Mouse (Mus musculus): ENCODE data around the gene Retreg1. TPM values are rescaled to one million over a fixed set of nuclear protein-coding genes. Genes with fewer than 3 reads are reported as not detected.

The Retreg1 gene
- polyA plus RNA-seq, 1 experiment: 32.8 TPM

- Histone ChIP-seq H3K36me3 (ENCODE audit: control insufficient read depth, insufficient read depth) (no peaks in the 10 kb centered on the region), H3K79me2 (ENCODE audit: control insufficient read depth, insufficient read depth) (peaks cover 42% of the 10 kb centered on the region), H3K4me3 (no peak overlapping the region), H3K27me3 (ENCODE audit: control insufficient read depth, insufficient read depth, insufficient read length) (no peaks in the 10 kb centered on the region), H3K4me2 (ENCODE audit: low read depth) (peak overlapping the region; percentile 65), H3ac (ENCODE audit: control insufficient read depth, insufficient read length) (no peak overlapping the region)
- TF ChIP-seq E2F4 (IDR thresholded peaks at IDR 0.05; ENCODE audit: insufficient read depth) (no peak), MAX (IDR thresholded peaks at IDR 0.05; ENCODE audit: low read depth) (peak; percentile 82), SRF (IDR thresholded peaks at IDR 0.05; ENCODE audit: control insufficient read depth, insufficient read length, low read depth) (no peak), TCF3 (IDR thresholded peaks at IDR 0.05; ENCODE audit: insufficient read length, low read depth) (peak; percentile 49), MYOG (IDR thresholded peaks at IDR 0.05; ENCODE audit: control insufficient read depth in 1 of 3, insufficient read depth in 1 of 3, insufficient read length in 2 of 3, low read depth in 2 of 3) (peak in 2 of 3 experiments; percentile 83 to 99), MYOD1 (IDR thresholded peaks at IDR 0.05; ENCODE audit: control insufficient read depth in 1 of 3, insufficient read length in 2 of 3, low read depth in 2 of 3) (peak; percentile 89 to 96 (median 93)), POLR2AphosphoS2 (IDR thresholded peaks at IDR 0.05; ENCODE audit: insufficient read length, low read depth) (no peak), USF1 (IDR thresholded peaks at IDR 0.05; ENCODE audit: low read depth) (no peak), TCF12 (IDR thresholded peaks at IDR 0.05; ENCODE audit: insufficient read depth, poor library complexity, severe bottlenecking) (peak; percentile 98), REST (IDR thresholded peaks at IDR 0.05; ENCODE audit: insufficient read depth, insufficient read length) (no peak), POLR2A (IDR thresholded peaks at IDR 0.05; ENCODE audit: insufficient read length, low read depth) (no peak), CEBPB (IDR thresholded peaks at IDR 0.05; ENCODE audit: insufficient read depth, poor library complexity, severe bottlenecking) (peak; percentile 18; the same call in 1 of the 2 replicates)
Measured at GRCm38 (mm10) chr15:25956422-25957117, 113.6 kb downstream of the Retreg1 start.

DNA sequence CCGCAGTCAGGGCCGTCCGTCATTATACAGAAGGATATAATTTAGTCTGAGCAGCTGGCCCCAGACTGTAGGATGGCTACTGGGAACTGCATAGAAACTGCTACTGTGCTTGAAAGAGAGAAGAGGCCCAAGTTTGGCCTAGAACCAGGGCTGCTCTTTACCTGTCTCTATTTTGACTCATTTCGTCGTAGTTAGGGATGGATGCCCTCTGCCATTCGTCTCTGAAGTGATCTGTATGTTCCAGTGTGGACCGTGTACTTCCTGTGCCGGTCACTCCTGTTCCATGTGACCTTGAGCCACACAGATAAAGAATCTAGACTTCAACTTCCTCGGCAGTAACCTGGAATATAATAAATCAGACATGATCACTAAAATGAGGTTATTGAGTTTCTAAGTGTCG is 114.7 kb downstream of the Retreg1 start:
- Histone ChIP-seq H3K79me2 (ENCODE audit: control insufficient read depth, insufficient read depth) (peaks cover 36% of the 10 kb centered on the region), H3K4me3 (no peak overlapping the region), H3ac (ENCODE audit: control insufficient read depth, insufficient read length) (no peak overlapping the region), H3K36me3 (ENCODE audit: control insufficient read depth, insufficient read depth) (no peaks in the 10 kb centered on the region), H3K27me3 (ENCODE audit: control insufficient read depth, insufficient read depth, insufficient read length) (no peaks in the 10 kb centered on the region), H3K4me2 (ENCODE audit: low read depth) (peak overlapping the region; percentile 65)
- no peak for TF ChIP-seq USF1 (IDR thresholded peaks at IDR 0.05; ENCODE audit: low read depth)
- TF ChIP-seq CEBPB (IDR thresholded peaks at IDR 0.05; ENCODE audit: insufficient read depth, poor library complexity, severe bottlenecking): no peak
- no peak for TF ChIP-seq MAX (IDR thresholded peaks at IDR 0.05; ENCODE audit: low read depth)
- no peak for TF ChIP-seq MYOG (IDR thresholded peaks at IDR 0.05; ENCODE audit: control insufficient read depth in 1 of 3, insufficient read depth in 1 of 3, insufficient read length in 2 of 3, low read depth in 2 of 3)
- TF ChIP-seq TCF12 (IDR thresholded peaks at IDR 0.05; ENCODE audit: insufficient read depth, poor library complexity, severe bottlenecking): no peak
- no peak for TF ChIP-seq TCF3 (IDR thresholded peaks at IDR 0.05; ENCODE audit: insufficient read length, low read depth)
- no peak for TF ChIP-seq MYOD1 (IDR thresholded peaks at IDR 0.05; ENCODE audit: control insufficient read depth in 1 of 3, insufficient read length in 2 of 3, low read depth in 2 of 3)
- TF ChIP-seq REST (IDR thresholded peaks at IDR 0.05; ENCODE audit: insufficient read depth, insufficient read length): no peak
- TF ChIP-seq POLR2A (IDR thresholded peaks at IDR 0.05; ENCODE audit: insufficient read length, low read depth): no peak
- no peak for TF ChIP-seq SRF (IDR thresholded peaks at IDR 0.05; ENCODE audit: control insufficient read depth, insufficient read length, low read depth)
- no peak for TF ChIP-seq E2F4 (IDR thresholded peaks at IDR 0.05; ENCODE audit: insufficient read depth)
- no peak for TF ChIP-seq POLR2AphosphoS2 (IDR thresholded peaks at IDR 0.05; ENCODE audit: insufficient read length, low read depth)

GRCm38 (mm10) chr15:25959375-25959774 is 116.4 kb downstream of the Retreg1 start:
- H3K36me3 ChIP-seq (ENCODE audit: control insufficient read depth, insufficient read depth): no peaks in the 10 kb centered on the region
- H3ac ChIP-seq (ENCODE audit: control insufficient read depth, insufficient read length): no peak overlapping the region
- no peaks in the 10 kb centered on the region for H3K27me3 ChIP-seq (ENCODE audit: control insufficient read depth, insufficient read depth, insufficient read length)
- H3K4me3 ChIP-seq: no peak overlapping the region
- TF ChIP-seq POLR2A (IDR thresholded peaks at IDR 0.05; ENCODE audit: insufficient read length, low read depth): no peak
- TF ChIP-seq USF1 (IDR thresholded peaks at IDR 0.05; ENCODE audit: low read depth): no peak
- TF ChIP-seq TCF12 (IDR thresholded peaks at IDR 0.05; ENCODE audit: insufficient read depth, poor library complexity, severe bottlenecking): no peak
- TF ChIP-seq POLR2AphosphoS2 (IDR thresholded peaks at IDR 0.05; ENCODE audit: insufficient read length, low read depth): no peak
- TF ChIP-seq E2F4 (IDR thresholded peaks at IDR 0.05; ENCODE audit: insufficient read depth): no peak
- no peak for TF ChIP-seq CEBPB (IDR thresholded peaks at IDR 0.05; ENCODE audit: insufficient read depth, poor library complexity, severe bottlenecking)
- H3K4me2 ChIP-seq (ENCODE audit: low read depth): no peak overlapping the region
- H3K79me2 ChIP-seq (ENCODE audit: control insufficient read depth, insufficient read depth): peaks cover 32% of the 10 kb centered on the region

GRCm38 (mm10) chr15:25960231-25960630 is 117.3 kb downstream of the Retreg1 start:
- TF ChIP-seq TCF3 (IDR thresholded peaks at IDR 0.05; ENCODE audit: insufficient read length, low read depth) (no peak), REST (IDR thresholded peaks at IDR 0.05; ENCODE audit: insufficient read depth, insufficient read length) (no peak), POLR2A (IDR thresholded peaks at IDR 0.05; ENCODE audit: insufficient read length, low read depth) (no peak), MAX (IDR thresholded peaks at IDR 0.05; ENCODE audit: low read depth) (no peak), E2F4 (IDR thresholded peaks at IDR 0.05; ENCODE audit: insufficient read depth) (no peak), MYOG (IDR thresholded peaks at IDR 0.05; ENCODE audit: control insufficient read depth in 1 of 3, insufficient read depth in 1 of 3, insufficient read length in 2 of 3, low read depth in 2 of 3) (no peak), POLR2AphosphoS2 (IDR thresholded peaks at IDR 0.05; ENCODE audit: insufficient read length, low read depth) (no peak), USF1 (IDR thresholded peaks at IDR 0.05; ENCODE audit: low read depth) (no peak), MYOD1 (IDR thresholded peaks at IDR 0.05; ENCODE audit: control insufficient read depth in 1 of 3, insufficient read length in 2 of 3, low read depth in 2 of 3) (no peak)
- no peaks in the 10 kb centered on the region for H3K27me3 ChIP-seq (ENCODE audit: control insufficient read depth, insufficient read depth, insufficient read length)
- peaks cover 32% of the 10 kb centered on the region for H3K79me2 ChIP-seq (ENCODE audit: control insufficient read depth, insufficient read depth)
- no peaks in the 10 kb centered on the region for H3K36me3 ChIP-seq (ENCODE audit: control insufficient read depth, insufficient read depth)
- H3ac ChIP-seq (ENCODE audit: control insufficient read depth, insufficient read length): no peak overlapping the region
- no peak overlapping the region for H3K4me3 ChIP-seq
- no peak overlapping the region for H3K4me2 ChIP-seq (ENCODE audit: low read depth)

Measured in myocyte (in vitro differentiated cells).